Mouse (Mus musculus) adrenal gland, adult (tissue): ENCODE measurements around the gene Smap2.

Source experiments
- DNase-seq, 2 experiments: peaks; one replicate each; pipeline ENCODE4 v3.0.0; 2022 to 2023; ENCODE audit warnings: low spot score in 1 of 2; ENCODE audit not compliant: inconsistent age in 2 of 2

Gene Smap2

DNA sequence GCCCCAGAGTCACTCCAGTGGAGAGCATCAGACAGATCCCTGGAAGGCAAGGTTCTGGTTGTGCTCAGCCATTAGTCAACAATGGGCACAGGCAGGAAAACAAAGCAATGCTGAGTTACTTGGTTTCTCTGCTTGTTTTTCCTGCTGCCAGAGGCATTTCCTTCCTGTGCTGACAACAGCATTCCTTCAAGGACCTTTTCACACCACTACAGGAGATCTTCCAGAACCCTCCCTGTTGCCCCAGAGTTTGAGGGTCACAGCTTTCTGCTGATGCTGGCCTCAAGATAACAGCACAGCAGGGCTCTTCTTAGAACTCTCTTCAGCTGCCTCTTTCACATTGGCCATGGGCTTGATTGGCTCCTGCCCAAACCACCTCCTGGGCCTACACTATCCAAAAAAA is 4.9 kb upstream of the Smap2 start:
- peak; percentile 27 to 71 for DNase-seq

DNA sequence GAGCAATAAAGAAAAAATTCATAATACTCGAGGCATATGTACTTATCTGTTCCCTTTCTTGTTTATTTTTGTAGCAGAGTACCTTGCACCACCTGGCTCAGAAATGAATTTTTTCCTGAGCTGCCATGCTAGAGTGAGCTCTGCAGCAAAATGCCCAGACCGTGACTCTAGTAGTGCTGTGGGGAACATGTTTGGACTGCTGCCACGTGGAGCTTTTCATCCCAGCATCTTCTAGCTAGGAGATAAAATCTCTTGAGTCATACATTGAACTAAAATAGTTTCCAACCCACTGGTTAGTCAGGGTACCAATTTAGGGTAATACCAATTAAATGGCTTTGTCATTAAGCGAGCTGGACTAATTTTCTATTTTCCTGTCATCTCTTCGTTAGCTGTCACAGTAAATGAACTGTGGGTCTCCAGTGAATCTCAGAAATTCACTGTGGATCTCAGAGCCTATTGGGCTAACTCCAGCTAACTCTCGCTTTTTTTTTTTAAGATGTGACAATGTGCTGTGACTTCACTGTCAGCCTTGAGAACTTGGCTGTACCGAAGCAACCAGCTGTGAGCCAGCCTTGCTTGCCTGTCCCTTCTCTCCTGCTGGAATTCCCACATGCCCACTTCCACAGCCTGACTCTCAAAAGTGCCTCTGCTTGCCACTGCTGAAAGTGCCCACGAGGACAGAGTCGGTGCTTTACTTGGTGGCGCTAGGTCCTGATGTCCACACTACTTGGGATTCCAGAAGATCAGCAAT is 3.2 kb upstream of the Smap2 start:
- DNase-seq = peak in 1 of 2 experiments; percentile 47

DNA sequence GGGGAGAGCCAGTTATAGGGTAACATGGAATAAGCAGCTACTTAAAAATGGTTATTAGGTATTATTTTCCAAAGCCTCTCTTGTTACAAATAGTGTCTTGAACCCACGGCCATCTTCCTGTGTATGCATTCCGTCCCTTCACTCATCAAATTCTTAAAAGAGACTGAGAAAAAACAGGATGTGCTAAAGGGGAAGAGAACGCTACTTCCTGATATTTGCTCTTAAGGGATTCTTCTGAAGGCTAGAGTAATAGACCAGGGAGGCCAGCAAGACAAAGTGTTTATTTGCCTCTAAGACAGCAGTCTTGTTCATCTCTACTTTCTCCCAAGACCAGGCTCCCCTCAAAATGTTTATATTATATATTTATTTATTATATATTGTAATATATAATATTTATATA is 1.2 kb upstream of the Smap2 start:
- no peak for DNase-seq

DNA sequence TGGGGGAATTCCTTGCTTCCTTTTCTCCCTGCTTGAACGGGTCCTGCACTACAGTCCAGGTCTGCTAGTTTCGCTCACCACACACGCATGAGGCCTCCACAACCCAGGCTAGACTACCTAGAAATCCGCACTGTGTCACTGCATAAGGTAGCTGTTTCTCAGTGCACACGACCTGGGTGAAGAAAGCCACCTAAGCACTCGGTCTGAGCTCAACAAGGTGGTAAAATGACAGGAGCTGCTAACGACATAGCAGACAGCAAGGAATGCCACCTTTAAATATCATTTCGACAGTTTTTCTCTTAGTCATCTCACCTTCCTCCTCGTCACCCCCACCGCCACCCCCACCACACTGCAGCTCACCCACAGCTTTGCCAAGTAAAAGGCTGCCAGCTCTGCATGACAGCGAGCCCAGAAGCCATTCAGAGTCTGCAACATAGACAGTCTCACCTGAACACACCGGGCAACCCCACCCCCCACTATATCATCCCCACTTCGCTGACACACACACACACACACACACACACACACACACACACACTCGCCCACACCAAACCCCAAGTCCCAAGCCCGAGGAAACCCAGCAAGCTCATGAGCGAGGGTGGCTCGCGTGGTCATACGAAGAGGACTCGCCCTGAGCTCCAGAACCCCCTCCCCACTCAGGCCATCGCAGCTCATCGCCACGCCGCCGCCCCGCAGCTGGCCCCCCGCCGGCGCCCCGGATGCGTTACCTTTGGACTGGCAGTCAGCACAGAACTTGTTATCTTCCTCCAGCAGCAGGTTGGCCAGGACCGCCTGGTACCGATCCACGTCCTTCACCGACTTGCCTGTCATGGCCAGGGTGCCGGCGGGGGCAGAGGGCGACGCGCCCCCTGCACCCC is 787 bp downstream of the Smap2 start:
- DNase-seq = no peak

DNA sequence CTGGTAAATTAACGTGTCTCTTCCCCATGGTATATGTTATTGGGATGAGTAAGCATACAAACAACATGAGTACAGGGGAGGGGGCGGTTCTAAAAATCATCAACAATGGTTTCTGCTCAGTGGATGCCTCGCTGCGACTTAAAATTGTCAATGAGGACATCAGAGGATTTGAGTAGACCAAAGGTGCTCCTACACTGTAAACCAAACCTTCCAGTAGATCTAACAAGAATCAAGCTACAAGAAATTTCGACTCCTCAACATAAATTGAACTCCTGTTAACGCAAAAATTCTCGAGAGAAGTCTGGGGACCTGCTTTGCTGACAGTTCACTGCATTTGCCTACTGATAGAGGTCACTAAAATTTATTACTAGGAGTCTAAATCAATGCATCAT is 1.8 kb downstream of the Smap2 start:
- no peak for DNase-seq

DNA sequence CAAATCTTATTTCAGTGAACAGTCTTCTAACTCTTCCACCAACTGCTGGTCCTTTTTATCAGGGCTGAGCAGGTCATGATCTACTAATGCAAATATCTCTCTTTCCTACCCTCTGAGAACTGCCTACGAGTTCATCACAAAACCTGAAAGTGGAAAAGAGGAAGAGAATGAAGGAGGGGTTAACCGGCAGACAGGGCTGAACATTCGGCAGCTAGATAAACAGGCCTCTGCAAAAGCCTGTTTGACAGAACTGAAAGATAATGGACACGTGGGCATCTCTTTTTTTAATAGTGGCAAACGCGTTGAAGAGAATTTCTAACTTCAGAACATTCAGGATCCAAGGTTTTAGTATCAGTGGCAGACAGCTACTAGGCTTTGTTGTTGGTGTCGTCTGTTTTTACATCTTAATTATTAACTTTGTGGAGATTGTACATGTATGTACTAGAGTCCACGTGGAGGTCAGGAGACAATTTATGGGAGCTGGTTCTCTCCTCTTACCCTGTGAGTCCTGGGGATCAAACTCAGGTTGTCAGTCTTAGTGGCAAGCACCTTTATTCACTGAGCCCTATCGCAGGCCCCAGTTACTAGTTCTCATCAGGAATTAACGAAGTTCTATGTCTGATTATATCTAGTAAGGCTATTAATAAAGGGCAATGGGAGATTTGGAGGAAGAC is 2.3 kb downstream of the Smap2 start:
- DNase-seq = no peak

DNA sequence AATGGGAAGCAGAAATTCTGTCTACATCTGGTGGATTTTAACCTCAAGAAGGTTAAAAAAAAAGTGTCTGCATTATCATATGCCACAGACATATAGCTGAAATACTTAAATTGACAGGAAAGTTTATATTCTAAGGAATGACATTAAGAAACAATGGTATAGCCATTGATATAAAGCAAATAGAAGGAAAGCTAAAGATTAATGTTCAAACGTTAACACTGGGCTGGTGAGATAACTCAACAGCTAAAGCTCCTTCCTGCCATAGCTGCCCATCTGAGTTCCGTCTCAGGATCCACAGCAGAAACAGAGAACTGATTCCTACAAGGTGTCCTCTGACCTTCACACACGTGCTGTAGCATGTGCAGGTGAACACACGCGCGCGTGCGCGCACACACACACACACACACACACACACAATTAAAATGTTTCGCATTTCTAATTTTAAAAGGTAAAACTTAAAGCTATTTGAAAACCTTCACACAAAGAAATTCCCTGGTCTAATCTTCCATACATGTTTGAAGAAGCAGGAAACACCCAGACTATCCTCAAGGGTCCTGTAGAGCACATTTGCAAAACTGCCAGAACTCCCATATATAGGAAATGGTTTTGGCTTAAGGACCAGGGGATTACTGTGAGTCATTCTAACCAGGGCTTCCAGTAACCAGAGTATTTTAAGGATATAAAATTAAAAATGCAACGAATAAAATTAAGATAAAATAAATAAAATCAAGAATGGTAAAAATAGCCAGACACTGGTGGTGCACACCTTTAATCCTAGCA is 6.1 kb downstream of the Smap2 start:
- no peak for DNase-seq

DNA sequence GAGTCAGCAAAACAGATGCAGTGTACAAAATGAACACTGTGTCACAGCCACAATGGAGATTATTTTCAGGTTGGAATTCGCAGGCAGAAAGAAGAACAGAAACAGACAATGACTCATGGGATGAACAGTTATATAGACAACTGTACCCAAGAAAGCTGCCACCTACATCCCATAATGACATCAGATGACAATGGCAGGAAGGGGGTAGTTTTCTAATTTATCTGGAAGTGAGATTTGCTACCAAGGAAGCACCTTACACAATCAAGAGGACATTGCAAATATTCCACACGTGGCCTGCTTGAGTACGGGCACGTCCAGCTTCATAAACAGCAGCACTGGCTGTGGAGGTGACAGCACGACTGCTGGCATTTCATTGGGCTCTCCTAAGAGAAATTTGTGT is 7.9 kb downstream of the Smap2 start:
- no peak for DNase-seq

DNA sequence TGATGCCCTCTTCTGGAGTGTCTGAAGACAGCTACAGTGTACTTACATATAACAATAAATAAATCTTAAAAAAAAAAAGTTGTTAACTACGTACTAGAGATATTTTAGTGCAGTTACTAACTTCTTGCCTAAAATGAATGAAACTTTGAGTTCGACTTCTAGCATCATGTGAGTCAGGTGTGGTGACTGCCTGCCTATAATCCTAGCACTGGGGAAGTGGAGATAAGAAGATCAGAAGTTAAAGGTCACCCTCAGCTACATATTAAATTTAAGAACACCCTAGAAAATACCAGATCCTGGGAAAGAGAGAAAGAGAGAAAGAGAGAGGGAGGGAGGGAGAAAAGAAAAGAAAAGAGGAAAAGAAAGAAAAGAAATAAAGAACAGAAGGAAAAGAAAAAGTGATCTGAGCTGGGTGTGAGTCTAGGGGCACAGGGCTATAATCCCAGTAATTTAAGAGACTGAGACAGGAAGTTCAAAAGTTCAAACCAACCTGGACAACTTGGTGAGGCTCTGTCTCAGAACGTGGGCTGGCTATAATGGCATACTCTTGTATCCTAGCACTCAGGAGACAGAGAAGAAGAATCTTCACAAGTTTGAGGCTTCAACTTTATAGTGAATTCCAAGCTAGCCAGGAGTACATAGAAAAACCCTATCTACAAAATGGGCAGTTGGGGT is 8.8 kb downstream of the Smap2 start:
- DNase-seq = no peak

DNA sequence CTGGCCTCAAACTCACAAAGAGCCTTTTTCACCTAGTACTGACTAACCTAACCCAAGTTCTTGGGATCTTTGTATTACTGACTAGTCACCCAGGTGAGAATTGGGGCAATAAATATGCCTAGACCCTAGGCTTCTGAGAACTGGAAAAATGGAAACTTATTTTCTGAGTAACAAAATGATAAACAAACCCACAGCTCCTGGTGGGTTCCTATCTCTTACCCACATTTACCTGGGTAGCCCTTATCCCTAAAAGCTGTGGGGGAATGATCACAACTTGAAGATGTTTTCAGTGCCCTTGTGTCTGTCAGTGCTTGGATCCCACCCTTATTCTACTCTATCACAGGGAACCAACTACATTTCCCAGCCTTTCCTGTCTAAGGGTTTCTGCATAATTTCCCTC is 10.0 kb downstream of the Smap2 start:
- DNase-seq = no peak

DNA sequence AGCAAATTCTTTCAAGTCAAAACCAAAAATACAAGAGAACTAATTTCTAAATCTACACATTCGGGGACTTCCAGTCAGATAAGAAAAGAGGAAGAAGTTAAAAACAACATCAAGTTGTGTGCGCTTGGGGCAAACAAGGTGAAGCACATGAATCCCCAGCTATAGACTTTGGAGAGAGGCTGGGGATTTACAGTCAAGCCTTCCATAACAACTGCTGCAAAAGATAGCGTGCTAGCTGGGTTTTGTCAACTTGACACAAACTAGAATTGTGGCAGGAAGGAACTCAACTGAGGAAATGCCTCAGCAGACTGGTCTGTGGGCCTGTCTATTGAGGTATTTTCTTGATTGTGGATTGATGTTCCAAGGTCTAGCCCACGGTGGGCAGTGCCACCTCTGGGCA is 12.4 kb downstream of the Smap2 start:
- no peak for DNase-seq

DNA sequence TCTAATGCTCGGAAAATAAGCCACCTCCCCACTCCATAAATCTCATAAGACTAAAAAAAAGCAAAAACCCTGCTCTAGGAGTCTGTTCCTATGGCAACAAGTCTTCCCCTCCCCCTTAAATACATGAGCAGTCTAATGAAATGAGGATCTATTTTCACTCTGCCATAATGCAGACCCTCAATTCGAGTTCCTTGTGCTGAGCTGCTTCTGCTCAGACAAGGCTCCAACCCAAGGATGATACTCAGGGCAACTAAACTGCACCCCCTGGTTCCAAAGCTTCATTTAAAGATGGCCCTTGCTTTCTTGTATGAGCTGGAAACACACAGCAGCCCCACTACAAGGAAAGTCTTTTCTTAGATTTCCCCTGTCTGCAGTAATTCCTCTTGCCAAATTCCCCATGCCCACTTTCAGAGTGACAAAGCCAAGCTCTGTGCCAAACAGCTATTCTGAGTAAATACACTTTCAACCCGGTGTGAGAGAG is 13.4 kb downstream of the Smap2 start:
- DNase-seq = no peak

DNA sequence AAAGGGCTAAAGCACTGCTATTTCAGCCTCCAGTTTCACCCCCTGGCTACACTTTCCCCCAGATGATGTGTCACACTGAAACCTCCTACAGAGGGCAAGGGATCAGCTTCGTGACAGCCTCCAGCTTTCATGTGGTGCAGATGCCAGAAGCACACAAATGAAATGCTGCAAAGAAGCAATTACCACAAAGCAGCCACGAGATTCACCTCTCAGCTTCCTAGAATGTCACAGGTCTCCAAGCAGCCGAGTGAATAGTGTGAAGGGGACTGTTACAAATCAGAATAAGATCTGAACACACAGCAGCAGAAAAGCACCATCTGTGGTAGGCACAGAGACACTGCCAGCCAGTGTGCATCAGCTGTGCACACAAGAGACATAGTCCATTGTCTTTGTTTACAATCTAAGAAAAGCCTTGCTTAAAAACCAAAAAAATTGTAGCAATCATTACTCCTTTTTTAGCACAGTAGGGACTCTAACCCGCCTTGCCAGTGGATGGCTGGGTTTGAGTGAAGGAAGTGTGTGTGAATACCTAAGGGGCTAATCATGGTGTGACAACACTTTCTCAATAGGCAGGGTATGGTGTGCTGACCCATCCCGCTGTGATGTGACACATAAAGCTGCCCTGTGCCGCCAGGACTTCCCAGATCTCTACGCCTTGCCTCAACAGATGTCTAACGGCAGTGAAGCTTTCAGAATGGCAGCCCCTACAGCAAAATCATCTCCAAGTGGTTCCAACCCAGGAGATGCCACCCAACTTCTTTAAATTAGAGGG is 14.5 kb downstream of the Smap2 start:
- DNase-seq = no peak

DNA sequence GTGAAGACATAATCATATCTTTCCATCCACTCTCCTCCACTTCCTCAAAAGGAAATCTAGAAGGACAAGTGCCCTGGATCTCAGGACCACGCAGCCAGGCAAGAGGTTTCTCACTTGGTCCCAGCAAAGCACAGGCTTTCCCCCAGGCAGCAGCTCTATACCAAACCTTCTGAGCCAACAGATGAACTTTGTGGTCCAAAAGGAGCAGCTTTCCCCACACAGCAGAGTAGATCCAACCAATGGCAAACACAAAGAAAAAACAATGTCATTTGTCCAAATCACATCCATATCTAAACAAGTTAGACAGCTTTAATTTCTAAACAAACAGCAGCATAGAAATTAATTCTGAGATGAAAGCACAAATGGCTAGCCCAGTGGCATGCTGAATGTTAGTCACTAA is 15.4 kb downstream of the Smap2 start:
- DNase-seq = no peak

DNA sequence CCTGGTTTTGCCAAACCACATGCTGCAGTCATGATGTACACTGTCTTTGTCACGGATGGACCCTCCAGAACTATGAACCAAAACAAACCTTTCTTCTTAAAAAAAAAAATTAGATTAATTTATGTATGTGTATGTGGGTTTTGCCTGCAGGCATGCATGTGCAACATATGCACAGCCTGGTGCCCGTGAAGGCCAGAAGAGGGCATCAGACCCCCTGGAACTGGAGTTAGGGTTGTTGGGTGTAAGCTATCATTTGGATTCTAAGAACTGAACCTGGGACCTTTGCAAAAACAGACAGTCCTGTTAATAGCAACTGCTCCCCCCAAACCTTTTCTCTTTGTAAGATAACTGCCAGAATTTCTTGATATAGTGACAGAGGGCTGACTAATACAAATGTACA is 16.0 kb downstream of the Smap2 start:
- no peak for DNase-seq

DNA sequence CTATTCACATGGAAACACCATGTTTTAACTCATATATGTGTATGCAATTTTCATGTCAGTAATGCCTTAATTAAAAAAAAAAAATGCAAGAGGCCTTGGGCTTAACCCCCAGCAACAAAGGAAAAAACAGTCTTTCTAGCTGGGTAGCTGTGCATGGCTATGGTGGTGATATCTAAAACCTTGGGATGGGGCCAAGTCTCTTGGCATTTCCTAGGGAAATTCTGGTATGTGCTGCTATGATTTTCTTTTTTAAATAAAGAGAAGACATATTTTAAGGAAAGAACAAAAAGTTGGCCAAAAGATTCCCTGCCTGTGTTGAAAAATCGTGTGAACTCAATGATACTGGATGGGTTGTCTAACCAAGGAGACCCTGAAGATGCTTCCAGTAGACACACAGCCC is 21.1 kb downstream of the Smap2 start:
- peak in 1 of 2 experiments; percentile 69 for DNase-seq

DNA sequence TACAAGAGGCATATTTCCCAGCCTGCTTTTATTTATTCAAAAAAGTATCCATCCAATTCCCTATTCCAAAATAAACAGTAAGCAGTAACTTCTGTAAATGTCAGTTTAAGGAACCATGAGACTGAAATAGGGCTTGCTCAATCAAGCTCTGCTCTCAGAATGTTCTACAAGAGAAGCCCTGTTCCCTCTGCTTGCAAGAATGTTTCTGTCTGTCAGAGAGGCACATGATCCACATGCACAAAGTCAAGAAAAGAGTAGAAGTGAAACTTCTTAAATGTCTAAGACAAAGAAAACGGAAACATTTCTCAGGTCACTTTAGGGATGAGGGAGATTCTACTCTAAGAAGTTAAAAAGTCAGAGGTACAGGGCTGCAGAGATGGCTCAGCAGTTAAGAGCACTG is 24.0 kb downstream of the Smap2 start:
- no peak for DNase-seq

DNA sequence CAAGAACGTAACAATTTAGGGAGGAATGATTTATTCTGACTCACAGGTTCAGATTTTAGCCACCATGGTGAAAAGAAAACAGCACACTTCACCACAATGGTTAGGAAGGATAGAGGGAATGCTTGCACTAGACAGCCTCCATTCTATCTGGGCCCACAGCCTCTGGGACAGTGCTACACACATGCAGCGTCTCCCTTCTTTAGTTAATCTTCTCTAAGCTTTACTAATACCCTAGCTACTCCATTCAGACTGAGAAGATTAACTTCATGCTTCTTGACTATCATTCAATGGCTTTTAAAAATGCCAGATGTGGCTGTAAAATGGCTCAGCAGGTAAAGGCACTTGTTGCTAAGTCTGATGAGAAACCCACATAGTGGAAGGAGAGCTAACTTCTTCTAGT is 24.8 kb downstream of the Smap2 start:
- no peak for DNase-seq

DNA sequence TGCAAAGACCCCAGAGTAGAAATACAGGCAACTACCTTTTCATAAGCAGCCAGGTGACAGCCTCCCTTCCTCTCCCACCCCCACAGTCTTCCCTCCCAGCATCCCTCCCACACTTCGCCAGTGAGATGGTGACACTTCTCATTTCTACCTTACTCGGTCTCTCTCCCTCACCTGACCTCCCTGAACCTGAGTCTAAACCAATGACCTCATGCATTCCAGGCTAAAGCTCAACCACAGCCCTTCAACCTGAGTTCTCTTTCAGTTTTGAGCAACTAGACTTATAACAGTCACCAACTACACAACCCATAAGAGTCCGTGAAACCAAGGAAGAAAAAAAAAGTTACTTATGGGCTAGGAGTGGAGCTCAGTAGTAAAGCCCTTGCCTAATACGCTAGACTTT is 29.7 kb downstream of the Smap2 start:
- DNase-seq = no peak

DNA sequence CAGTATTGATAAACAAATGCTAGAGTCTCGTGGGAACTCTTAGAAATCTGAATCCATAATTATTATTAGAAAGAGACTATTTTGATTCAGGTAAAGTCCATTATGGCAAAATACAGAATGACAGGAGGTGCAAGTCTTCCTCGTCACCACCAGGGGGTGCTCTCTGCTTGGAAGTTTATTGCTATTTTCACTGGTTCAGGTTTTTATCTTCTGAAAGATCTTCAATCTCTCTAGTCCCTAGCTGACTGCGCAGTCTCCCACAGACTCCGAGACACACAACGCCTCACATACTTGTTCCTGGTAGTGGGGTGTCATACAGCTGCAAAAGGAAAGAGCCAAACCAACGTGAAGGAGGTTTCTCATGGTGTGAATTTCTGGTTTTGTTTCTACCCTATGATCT is 30.6 kb downstream of the Smap2 start:
- DNase-seq = peak; percentile 36 to 79
